Mouse (Mus musculus) liver, adult (tissue): Measurements from ENCODE around the gene Hspd1.

Experiments
- GATA4 ChIP-seq: IDR thresholded peaks from 2 replicates; pipeline ENCODE4 v1.6.1; 2014; ENCODE audit warnings: mild to moderate bottlenecking, low read length; ENCODE audit not compliant: insufficient replicate concordance

The Hspd1 gene

GRCm38 (mm10) chr1:55087932-55088610 lies at the start of gene Hspd1, which contains the start of gene Hspe1:
Hspd1 (minus strand) TSS chr1:55088243.
Hspe1 (plus strand) TSS chr1:55088132.
- no peak; the same call in 1 of the 2 replicates for TF ChIP-seq GATA4

DNA sequence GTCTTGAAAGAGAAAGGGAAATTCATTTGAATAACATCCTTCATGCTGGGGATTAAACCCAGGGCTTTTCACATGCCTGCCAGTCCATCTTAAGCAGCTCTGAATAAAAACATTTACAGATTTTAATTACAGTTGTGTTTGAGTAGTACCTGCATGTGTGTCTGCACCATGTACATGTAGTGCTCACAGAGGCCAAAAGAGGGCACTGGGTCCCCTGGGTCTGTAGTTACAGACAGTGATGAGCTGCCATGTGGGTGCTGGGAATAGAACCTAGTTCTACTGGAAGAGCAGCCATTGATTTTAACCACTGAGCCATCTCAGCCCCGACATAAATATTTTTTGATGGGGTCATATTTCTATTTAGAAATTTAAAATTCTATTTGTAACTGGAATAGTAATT lies 47.8 kb upstream of the Hspd1 start:
- no peak for TF ChIP-seq GATA4

DNA sequence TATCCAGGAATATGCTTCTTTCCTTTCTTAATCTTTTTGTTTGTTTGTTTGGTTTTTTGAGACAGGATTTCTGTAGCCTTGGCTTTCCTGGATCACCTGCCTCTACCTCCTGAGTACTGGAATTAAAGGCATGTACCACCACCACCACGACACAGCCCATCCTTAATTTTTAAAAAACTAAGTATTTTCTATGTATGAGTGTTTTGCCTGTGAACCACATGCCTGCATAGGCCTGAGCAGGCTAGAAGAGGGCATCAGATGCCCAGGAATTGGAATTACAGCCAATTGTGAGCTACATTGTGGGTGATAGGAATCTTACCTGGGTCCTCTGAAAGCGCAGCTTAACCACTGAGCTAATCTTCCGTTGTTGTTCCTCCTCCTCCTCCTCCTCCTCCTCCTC lies 46.3 kb upstream of the Hspd1 start:
- TF ChIP-seq GATA4: no peak

DNA sequence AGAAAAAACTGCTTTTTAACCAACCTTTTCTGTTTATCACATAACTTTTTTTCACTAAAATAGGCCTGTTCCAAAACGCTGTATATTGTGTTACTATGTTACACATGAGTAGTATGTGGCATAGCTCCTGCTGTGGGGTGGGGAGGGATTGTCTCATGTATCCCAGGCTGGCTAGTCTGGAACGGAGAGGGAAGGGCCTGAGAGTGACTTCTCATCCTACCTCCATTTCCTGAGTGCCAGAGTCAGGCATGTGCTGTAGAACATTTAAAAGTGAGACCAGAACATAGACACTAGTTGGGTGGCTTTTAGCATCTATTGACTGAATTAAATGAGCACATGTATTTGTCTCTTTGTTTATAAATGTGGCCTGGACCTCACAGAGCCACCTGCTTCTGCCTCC lies 45.1 kb upstream of the Hspd1 start:
- no peak for TF ChIP-seq GATA4

GRCm38 (mm10) chr1:55132308-55132707 lies 44.3 kb upstream of the Hspd1 start:
- TF ChIP-seq GATA4: no peak

- TF ChIP-seq GATA4: no peak
These were observed 43.5 kb upstream of the Hspd1 start for GRCm38 (mm10) chr1:55131424-55132014.

- TF ChIP-seq GATA4: peak; percentile 29; the same call in 1 of the 2 replicates
These were observed 42.9 kb upstream of the Hspd1 start, which contains the start of gene Mob4 for GRCm38 (mm10) chr1:55130943-55131401. Mob4 (plus strand) TSS chr1:55131231.

- no peak for TF ChIP-seq GATA4
These were observed 42.3 kb upstream of the Hspd1 start for GRCm38 (mm10) chr1:55130190-55130916.

DNA sequence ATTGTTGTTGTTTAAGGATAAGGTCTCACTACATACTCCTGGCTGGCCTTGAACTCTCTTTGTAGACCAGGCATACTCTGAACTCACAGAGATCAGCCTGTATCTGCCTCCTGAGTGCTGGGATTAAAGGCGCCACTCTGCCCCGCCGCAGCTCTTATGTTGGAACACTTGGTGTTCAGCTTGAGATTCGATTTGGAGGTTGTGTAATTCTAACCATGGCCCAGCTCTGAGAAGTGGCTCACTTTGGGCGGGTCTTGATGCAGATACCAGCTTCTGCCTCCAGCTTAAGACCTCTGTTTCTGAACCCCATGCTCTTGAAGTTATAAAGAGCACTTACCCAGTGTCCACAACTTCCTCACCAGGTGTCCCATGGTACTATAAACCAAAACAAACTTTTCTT lies 41.7 kb upstream of the Hspd1 start:
- TF ChIP-seq GATA4: no peak

DNA sequence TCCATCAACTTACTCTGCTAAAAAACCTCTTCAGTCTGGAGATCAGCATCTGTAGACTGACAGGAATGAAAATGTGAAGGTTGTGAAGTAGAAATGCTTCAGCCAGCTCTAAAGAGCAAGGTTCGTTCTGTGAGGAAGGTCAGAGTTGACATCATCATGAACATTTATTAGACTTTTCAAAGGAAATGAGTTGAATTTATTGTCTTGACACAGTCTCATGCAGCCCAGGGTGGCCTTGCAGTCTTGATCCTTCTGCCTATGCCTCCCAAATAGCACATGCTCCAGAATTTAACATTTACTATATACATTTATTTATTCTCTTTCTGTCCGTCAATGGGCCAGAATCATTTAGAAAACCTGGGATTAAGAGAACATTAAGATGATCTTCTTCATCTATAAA lies 35.5 kb upstream of the Hspd1 start:
- TF ChIP-seq GATA4: no peak

DNA sequence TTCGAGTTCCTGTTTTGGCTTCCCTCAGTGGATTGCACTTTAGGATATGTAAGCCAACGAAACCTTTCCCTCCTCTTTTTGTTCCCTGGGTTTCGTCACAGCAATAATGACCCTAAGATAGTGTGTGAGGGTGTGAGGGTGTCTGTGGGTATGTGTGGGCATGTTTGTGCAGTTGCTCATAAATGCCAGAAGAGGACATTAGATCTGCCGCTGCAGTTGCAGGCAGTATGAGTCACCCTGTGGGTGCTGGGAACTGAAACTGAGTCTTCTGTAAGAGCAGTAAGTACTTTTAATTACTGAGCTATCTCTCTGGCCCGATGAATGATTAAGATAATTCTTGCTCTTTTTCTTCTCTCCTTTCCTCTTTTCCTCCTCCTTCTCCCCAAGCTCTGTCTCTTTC lies 35.0 kb upstream of the Hspd1 start:
- no peak for TF ChIP-seq GATA4

DNA sequence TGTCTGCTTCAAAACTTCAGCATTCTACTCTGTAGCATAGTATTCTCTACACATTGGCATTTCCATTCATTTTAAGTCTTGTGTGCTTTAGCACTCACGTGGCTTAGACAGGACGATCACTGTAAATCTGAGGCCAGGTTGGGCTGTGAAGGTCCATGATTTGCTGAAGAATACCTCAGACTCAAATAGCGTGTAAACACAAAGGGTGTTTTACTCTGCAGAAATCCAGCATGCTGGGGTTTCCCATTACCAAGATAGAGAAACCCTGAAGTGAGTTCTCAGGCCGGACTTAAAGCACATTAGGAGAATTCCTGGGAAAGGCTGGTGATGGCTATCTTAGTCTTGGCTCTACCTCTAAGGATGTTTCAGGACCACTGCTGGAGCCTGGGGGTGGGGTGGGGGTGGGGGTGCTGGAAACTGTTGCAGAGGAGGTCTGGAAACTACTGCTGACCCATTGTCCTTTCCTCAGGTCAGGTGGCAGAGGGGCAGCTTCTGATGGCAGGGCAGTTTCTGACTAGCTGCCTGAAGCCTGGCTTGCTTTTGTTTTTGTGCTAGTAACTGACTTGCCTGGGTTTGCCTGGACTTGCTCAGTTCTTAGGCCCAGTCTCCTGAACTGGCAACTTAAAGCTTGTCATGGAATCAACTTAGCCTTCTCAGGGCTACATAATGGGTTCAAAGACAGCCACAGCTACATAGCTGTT lies 21.2 kb upstream of the Hspd1 start:
- TF ChIP-seq GATA4: no peak

DNA sequence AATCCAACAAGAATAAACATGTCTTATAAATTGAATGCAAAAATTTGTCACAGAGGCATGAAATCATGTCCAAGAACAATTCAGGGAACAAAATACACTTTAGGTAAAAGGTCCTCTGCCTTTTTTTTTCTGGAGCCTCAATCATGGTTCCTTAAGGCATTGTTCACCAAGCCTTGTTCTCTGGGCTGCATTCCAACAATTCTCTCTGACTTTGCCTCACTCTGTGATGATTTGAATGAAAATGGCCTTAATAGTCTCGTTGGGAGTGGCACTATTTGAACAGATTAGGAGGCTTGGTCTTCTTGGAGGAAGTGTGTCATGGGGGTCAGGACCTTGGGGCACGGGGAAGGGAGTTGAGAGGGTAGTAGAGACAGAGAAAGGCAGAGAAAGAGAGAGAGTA lies 20.4 kb upstream of the Hspd1 start:
- no peak for TF ChIP-seq GATA4

DNA sequence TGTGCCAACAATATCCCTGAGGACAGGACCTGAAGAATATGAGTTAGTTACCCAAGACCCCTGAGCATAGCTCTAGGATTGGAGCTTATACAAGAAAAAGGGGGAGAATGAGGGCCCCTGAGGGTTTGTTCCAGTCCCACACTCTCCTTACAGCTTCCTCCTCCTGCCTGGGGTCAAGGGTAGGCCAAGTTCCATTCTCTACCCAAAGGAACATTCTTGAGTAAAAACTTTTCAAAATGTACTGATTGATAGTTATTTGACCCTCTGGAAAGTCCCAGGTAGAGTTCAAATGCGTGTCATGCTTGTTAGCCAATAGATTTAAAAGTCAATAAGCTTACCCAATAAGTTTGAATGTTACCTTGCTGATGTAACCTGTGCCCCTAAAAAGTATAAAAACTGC lies 19.6 kb upstream of the Hspd1 start:
- TF ChIP-seq GATA4: no peak

DNA sequence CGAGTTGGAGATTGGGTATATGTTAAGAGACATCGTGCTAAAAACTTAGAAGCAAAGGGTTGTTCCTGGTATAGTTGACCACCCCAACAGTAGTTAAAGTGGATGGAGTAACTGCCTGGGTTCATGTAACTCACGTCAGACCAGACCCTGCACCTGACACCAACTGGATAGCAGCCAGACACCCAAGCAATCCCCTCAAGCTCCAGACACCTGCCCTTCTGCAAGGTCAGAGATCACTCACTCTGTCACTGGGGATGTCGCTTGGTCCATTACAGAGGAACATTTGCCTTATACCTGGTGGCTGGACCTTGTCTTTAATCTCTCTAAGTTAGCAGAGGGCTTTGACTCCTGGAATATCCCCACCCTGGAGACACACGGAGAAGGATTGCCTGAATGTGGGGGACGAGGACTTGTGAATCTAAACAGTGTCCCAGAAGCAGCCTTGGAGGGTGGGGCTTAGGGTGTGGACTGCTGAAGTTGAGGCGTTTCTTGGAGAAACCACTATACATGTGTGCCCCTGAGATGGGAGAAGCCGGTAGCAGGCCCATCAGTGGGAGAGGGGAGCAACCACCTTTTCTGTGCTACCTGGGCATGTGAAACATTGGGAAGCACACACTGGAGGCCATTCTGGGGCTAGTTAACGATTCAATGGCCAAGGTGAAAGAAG lies 19.0 kb upstream of the Hspd1 start:
- TF ChIP-seq GATA4: no peak

- TF ChIP-seq GATA4: no peak
These were observed 4.4 kb upstream of the Hspd1 start for GRCm38 (mm10) chr1:55092469-55092868.

DNA sequence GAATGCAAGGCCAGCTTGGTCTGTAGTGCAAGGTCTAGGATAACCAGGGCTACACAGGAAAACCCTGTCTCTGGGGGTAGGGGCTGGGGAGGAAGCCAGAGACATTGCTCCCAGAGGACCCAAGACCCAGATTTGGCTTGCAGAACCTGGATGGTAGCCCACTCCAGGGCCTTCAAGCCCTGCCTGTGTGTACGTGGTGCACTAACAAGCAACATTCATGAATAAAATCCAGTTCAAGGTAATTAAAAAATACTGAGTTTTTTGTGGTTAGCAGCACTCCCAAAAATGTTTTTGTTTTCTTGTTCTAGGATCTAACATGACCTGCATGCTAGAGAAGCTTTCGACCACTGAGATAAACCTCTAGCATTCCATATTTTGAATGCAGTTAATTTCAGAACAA lies 4.0 kb upstream of the Hspd1 start:
- TF ChIP-seq GATA4: no peak
